Mouse (Mus musculus): ENCODE results near the gene Mcu.

Mcu gene

DNA sequence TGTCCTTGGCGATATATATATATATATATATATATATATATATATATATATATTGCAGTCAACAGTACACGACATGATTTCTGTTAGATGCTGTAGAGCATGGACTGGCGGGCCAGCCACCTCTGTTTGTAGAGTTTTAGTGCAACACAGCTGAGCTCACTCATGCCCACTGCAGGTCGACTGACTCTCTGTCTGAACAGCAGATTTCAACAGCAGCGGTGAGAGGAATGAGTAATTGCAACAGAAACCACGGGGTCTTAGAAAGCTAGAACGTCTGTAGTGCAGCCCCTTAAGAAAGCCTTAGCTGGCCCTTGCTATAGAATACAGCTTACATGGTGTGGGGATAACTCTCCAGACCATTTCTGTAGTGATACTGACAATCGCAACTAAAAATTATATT is 121.6 kb downstream of the Mcu start:
- no peak for DNase-seq (ENCODE audit: low read depth, low spot score)

DNA sequence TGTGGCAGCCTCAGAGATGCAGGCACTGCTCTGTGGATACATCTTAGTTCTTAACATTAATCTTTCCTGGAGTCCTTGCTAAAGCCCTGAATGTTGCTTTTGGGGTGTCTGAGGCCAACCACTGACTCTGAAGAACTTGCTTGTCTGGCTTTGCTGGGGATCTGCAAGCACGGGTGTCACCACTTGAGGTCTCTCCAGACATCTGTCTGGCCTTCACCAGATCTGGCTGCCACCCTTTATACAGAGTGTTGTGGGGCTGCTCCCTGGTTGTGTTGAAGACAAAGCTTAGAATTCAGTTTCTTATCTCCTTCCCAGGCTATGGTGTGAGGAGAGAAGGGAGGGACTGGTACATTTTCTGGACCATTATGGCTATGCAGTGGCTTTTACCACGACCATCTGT is 122.4 kb downstream of the Mcu start:
- DNase-seq (ENCODE audit: low read depth, low spot score), result no peak

DNA sequence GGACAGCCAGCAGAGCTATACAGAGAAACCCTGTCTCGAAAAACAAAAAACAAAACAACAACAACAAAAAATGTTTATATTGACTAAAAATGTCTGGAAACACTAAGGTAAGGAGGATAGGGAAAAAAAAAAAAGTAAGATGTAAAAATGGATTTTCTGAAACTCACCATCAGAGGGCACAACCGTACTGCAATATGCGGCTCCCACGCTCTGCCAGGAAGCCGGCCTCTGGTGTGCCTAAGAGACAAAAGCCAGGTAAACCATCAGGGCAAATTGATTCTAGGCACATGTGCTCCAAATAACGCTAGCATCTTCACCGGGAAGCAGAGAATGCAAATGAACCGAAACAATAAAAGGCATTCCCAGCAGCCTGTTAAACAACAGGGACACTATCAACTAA is 125.6 kb downstream of the Mcu start:
- no peak for DNase-seq (ENCODE audit: low read depth, low spot score)

DNA sequence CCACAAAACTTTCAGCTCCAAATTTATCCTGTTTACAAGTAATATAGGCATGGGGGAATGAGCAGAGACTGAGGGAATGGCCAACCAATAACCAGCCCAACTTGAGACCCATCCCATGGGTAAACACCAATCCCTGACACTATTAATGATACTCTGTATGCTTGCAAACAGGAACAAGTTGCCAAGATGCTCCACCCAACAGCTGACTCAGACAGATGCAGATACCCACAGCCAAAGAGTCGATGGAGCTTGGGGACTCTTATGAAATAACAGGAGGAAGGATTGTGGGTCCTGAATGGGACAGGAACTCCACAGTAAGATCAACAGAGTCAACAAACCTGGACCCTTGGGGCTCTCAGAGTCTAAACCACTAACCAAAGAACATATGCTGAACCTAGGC is 127.1 kb downstream of the Mcu start:
- DNase-seq (ENCODE audit: low read depth, low spot score), result no peak

DNA sequence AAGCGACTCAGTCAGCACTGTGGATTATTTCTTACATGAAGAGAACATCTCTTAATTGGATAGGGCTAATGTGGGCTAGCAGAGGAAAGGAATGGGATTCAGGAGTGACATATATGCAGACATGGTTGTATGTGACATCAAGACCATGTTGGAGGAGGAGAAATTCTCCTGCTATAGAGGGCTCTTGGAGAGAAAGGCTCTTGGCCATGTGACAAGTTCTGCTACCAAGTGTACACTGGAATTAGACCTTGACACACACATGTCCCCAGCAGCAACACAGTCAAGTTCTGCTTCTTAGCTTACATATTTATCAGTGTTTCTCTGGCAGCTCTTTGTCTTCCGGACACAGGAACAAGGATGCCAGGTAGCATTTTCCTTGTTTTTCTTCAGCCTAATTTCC is 129.1 kb downstream of the Mcu start:
- no peak for DNase-seq (ENCODE audit: low read depth, low spot score)

DNA sequence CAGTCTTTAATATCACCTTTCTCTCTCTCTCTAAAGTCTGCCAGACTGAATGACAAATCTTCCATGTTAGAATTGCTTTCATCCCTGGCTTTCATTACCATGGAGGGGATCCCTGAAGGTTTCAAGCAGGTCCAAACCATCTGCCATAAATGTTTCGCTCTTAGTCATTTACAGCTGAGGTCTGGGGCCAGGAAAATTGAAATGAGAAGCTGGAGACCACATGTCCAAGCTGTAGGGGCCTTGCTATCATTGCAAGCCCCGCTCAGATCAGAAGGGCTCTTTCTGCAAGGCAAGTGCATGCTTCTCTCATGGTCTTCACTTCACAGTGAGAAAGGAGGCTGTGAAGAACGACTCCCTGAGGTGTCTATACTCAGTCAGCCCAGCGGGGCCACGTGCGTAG is 132.2 kb downstream of the Mcu start:
- DNase-seq (ENCODE audit: low read depth, low spot score), result no peak

DNA sequence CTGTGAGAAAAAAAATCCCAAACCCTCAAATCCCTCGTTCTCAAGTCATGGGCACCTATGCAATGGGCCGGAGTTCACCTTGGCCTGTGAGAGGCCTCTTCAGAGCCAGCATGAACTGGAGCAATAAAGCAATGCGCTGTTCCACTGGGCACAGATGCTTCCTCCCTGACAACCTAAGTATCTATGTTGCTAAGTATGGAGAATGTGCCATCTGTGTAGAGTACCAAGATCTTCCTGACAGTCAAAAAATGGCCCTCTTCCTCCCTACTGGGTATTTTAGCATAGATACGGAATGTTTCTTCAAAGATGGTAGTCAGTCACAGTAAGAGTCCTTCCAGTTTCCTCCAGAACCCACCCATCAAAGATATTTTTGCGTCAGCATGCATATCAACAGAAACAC is 135.1 kb downstream of the Mcu start:
- no peak for DNase-seq (ENCODE audit: low read depth, low spot score)

DNA sequence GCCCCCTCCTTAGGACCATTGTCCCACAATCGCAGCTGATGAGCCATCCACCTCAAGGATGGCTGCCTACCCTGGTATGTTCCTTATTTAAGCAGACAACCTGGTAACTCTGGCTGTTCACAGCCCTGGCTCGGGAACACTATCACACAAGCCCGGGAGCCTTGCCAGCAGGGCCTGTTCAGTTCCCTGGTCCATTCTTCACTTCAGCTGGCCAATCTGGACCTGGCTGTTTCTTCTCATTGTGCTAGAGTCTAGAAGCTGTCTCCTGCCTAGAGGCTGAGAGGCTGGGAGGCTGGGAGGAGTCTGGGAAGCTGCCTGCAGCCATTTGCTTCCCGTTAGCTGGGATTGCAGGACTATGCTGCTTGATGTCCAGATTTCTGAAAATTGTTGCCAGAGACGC is 146.0 kb downstream of the Mcu start:
- no peak for DNase-seq (ENCODE audit: low read depth, low spot score)

DNA sequence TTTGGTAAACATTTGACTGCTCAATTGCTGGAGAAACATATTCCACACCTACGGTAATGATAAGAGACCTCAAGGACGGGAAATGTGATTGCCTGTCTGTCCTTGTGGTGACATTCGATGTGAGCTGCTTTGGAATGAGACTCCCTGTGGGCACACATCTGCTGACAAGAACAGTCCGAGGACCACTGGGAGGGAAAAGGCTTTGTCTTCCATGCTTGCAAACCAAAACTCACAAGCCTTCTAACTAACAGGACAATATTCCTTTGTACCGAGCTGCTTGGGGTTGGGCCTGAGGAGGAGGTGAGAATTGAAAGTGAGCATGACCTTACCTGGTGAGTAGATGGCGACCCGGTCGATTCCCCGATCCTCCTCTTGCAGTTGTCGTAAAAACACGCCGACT is 149.2 kb downstream of the Mcu start:
- DNase-seq (ENCODE audit: low read depth, low spot score), result peak; percentile 83

DNA sequence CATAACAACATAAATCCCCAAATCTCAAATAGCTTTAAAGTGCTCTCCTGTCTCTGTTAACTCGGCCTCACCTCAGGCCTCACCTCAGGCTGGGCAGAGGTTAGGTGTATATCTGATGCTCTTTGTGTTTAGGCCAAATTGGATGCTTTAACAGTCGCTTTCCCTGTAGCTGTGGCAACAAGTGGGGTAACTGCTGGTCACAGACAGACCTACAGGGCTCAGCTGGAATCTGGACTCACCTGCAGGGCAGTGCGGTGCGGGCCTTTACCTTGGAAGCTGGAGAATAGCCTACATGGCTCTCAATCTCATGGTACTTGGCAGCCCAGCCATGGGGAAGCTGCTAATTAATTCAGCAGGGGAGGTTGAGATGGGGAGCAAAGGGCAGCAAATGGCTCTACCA is 149.9 kb downstream of the Mcu start:
- DNase-seq (ENCODE audit: low read depth, low spot score), result no peak

DNA sequence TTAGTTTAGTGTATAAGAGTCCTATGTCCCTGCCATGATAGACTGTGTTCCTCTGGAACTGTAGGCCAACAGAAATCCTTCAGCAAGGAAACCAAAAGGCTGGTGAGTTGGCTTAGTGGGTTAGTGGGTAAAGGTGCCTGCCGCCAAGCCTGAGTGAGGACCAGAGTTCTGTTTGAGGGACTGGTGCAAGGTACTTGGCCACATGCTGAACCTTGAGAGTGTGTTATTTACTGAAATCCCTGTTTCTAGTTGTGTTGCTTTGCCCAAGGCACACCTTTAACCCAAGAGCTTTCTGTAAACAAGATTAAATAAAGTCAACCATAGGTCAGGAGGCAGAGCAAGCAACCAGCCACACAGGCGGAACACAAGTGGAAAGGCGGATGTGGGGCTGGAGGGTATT is 150.9 kb downstream of the Mcu start:
- no peak for DNase-seq (ENCODE audit: low read depth, low spot score)

DNA sequence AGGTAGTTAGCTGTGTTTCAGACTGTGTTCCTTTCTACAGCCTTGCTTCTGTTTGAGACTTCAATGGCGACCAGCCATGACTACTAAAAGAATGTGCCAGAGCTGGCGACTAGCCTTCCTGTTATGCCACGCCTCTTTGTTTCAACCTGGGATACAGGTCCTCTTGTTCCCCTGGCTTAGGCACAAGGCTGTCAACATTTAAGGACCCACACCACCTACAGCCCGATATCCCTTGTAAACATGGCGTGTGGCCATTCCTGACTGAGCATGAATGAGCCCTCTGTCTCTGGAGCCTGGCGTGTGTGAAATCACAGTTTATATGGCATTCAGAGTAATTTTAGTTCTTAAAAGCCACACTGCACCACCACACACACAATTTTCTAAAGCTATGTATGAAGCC is 154.2 kb downstream of the Mcu start:
- DNase-seq (ENCODE audit: low read depth, low spot score), result no peak

DNA sequence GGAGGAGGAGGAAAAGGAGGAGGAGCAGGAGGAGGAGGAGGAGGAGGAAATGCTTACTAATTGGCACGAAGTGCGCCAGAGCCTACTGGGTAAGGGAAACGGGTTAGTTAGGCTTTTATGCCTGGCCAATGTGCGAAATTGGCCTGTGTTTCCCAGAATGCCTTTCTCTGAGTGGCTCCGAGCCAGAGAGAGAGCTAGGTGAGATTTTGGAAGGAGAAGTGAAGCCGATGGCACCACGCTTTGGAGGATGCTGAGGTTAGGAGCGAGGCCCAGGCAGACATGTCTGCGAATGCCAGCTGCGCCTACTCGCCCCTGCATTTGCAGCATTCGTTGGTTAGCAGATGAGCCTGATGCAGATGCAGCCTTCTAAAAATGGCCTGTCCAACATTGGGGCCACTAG is 156.7 kb downstream of the Mcu start:
- no peak for DNase-seq (ENCODE audit: low read depth, low spot score)

DNA sequence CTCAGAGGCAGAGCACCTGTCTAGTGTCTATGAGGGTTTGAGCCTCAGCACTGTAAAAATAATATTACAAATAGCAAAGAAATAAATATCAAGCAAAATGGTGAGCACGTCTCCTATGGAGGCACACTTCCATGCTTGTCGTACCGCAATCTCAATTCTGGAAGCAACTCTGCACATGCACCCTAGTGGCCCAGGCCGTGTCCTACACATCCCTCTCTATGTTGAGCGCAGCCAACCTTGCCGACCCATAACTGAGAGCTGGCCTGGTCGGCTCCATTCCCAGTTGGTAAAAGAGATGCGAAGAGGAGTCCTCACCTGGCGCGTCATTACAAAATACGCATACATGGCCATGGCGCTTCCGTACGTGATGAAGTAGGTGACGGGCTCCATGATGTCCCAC is 161.9 kb downstream of the Mcu start:
- peak; percentile 66 for DNase-seq (ENCODE audit: low read depth, low spot score)

DNA sequence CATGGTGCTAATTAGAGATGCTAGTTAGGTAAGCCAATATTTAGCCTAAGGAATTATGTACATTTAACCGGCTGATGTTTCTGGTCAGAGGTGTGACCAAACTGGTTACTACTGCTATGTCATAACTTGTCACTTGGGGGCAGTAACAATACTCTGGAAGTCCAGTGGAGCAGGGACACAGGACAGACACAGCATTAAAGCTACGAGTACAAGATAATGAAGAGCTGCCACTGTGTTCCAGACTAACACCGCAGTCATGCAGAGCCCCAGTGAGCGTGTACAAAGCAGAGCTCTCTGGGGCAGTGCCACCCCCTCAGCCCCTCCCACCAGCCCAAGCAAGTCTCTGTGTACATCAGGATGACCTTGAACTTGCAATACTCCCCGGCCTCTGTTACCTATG is 164.7 kb downstream of the Mcu start:
- DNase-seq (ENCODE audit: low read depth, low spot score), result peak; percentile 51

DNA sequence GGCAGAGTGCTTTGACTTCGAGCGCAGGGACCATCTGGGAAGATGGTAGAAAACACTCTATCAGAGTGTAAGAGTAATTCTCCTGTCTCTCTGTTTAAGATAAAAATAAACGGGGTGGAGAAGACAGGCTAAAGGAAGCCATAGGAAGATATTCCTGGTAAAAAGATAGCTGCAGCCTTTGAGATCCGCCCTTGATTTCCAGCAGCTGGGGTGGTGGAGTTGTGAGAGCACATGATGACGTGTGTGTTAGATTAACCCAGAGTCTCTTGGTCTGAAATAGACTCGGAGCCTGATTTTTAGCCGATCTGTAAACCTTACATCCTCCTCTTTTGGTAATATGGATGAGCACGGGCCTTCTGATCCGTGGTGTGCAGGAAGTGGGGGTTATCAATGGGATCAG is 168.9 kb downstream of the Mcu start:
- no peak for DNase-seq (ENCODE audit: low read depth, low spot score)

DNA sequence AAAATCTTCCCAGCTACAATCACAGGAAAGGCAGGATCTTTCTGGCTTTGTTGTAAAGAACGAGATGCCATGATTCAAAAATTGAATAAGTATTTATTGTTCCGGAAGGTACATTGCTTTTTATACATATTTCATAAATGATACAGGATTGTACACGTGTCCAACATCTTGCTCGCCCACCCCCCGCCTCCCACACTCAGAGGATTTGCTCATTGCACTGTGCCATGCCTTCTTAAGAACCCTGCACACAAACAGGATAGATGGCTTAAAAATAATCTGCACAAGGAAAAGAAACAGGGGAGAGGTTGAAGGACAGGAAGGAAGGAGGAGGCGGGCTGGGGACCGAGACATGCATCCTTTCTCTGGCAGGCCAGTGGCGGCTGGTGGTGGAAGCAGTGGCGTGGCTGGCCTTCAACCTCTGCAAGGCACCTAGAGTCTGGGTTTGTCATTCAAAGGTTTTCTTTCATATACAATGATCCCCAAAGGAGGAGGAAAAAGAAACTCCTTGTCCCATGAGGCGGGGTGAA is 169.5 kb downstream of the Mcu start:
- DNase-seq (ENCODE audit: low read depth, low spot score), result no peak

DNA sequence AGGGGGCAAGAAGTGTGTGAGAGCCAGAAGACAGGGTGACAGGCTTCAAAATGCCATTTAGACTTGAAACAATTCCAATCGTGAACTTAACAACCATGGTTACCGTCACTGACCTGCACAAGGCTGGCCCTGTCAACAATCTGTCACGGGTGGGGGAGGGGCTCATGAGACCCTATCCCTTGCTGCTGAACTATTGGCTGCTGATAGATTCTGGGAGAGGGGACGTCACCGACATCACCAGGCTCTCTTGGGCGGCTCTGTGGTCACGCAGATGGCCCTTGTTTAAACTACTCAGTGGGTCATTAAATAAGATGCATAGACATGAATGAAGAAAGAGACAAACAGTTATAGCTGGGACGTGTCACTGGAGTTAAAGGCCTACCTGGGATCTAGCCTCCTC is 171.9 kb downstream of the Mcu start:
- DNase-seq (ENCODE audit: low read depth, low spot score), result no peak

DNA sequence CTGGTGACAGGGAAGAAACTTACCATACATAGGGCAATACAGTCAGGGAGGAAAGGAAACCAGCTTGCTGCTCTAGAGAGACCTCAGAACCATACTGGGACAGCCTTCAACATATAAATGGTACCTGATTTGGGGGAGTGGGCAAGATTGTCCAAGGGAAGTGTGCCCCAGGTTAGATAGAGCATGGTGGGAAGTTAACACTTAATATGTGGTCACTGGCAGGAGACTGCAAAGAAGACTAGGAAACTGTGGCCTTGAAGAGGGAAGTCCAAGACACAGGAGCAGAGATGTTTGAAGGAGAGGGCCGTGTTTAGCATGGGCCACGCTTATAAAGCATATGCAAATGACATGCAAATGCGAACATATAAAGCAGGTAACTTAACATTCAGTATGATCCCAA is 172.4 kb downstream of the Mcu start:
- DNase-seq (ENCODE audit: low read depth, low spot score), result no peak

DNA sequence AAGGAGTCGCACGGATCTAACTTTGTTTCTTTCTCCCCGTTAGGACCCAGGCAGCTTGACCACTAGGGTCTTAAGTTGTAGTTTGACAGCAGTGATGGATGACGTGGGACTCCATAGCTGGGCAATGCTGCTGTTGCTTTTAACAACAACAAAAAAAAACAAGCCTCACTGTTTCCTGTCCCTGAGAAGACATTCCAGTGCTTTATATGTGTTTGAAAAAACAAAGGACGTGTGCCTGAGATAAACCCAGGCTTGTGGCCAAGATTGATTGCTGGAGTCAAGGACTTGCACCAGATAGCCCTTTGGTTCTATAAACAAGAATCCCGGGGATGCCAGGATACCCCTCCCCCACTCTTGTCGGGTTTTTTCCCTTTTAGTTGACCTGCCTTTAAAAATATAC is 173.3 kb downstream of the Mcu start:
- no peak for DNase-seq (ENCODE audit: low read depth, low spot score)

DNA sequence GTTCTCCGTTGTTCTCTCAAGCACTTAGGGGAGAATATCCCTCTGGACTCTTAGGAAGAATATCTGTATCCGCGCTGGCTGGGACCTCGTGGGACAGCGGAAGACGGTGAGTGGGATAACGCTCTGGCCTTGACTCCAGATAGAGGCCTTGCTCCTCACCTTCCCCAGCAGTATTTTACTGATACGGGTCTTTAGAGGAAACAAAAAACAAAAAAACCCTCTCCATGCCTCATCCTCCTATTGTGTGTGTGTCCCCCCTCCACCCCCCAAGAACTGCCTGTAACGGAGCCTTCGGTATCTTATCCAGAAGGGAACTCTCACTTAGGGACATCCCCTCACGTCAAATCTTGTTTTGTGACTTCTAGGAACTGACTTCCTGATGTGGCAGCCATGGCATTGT is 174.8 kb downstream of the Mcu start, which contains the start of gene Oit3:
Gene Oit3, minus strand, starts transcription at position 44 of the 400 bp plus-strand sequence.
- DNase-seq (ENCODE audit: low read depth, low spot score), result no peak

DNA sequence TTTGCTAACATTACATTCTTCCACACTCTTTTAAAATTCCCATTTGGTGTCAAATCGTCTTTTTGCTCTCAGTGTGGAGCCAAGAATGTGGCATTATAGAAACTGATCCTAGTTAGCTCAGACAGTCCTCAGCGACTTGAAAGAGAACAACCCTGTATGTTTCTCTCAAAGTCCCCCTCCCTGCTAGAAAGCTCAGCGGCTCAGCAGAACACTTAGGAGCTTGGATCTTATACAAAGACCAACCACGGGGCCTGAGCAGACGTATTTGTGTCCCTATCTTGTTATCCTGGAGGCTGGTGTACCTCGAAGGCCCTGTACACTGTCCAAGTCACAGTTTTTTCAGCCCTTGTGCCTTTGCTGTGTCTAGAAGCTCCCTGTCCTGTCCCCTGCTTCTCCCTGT is 176.3 kb downstream of the Mcu start:
- no peak for DNase-seq (ENCODE audit: low read depth, low spot score)

DNA sequence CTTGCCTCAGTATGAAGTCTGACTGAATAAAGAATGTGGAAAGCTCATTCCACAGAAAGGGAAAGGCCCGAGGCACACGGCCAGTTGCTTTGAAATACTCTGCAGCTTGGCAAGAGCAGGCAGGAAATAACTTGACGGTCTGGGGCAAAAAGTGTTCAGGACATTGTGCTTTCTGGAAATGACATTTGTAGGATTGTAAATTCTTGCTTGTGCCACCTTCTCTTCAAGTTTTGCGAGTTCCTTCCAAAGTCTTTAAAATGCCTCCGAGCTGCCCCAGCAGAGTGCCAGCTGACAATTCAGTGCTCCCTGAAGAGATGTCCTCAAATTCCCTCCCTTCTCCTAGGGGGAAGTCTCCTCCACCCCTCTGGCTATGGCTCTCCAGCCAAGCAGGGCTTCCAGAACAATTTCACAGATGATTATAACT is 177.0 kb downstream of the Mcu start:
- no peak for DNase-seq (ENCODE audit: low read depth, low spot score)

DNA sequence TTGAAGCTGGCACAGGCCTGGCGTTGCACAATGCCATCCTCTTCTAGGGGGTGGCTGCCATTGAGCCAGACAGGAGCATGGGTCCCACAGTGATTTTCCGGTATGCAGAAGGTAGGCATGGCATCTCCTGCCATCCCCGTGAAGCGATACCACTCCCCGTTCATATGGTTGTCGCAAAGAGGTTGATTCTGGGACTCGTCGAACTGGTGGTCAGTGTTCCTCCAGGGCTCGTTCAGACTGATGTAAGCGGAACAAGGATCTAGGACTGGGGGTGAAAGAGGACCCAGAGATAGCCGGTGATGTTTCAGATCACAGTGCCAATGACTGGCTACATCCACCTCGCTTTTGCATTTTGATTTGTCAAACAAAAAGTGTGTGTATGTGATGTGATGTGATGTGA is 177.8 kb downstream of the Mcu start:
- DNase-seq (ENCODE audit: low read depth, low spot score), result no peak

DNA sequence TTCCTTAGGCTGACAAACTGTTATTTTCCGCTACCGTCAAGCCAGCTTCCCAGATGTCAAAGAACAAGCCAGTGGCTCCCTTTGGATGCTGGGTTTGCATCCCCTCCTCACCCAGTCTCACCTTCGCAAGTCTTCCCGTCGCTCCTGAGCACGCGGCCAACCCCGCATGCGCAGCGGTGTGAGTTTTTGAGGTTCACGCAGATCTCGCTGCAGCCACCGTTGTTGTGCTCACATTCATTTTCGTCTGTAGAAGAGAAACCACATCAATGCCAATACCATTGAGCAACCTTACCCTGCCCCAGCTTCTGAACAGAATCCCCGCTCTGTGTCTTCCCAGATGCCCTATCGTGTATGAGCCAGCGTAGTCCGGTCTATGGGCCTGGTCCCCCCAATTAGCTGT is 180.7 kb downstream of the Mcu start:
- no peak for DNase-seq (ENCODE audit: low read depth, low spot score)

Measured in R1 (cell line).